Mouse (Mus musculus): Measurements from ENCODE around the gene Cpm. TPM values are rescaled to one million over a fixed set of nuclear protein-coding genes. Genes with fewer than 3 reads are reported as not detected.

Cpm gene
- total and polyA plus RNA-seq, 3 experiments = 0.04 to 0.31 (median 0.17) TPM

DNA sequence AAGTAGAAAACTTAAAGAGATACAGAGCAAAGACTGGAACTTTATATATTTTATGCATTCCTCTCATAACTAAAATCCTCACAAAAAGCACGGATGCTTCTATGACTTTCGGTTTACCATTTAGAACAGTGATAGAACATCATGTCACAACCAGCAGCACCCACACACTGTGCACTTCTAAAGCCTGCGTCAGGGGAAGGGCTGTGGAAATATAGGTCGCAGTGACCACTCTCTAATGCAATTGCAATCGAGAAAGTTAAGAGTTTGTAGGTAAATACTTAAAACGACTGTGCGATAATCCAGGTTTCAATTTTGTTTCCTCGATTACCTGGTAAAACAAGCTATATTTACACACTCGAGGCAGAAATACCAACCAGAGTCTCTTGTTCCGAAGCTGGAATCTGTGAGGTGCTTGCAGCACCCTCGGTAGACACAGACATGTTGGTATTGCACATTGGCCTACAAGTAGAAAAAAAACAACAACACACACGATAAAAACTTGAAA is 80.1 kb downstream of the Cpm start:
- H3K27ac ChIP-seq (ENCODE audit: insufficient read depth, low read depth) = peak overlapping the region; percentile 100

DNA sequence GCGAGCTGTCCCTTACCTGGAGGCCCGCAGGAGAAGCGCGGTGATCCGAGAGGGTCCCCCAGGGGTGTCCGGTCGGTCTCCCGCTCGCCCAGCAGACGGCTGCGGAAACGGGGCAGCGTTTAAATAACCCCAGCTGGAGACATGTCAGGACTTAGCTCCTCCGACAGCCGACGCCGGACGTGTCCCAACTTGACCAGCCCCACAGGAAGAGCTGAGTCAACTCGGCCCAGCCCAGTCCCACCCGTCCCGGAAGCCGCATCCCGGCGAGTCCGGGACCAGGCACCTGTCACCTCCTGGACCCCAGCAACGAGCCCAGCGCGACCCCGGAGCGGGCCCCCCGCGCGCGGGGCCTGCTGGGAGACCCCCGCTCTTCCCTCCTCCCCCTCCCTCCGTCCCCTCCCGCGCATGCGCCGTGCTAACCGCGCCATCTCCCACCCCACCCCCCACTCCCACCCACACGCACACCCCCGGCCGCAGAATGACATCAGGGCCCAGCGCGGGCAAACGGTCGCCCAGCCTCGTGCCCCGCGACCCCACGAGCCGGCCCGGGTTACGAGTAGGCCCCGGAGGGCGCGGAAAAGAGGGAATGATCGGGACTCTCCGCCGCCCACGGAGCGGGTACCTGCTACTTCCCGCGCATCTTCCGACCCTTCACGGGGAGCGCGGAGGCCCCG is 80.8 kb downstream of the Cpm start:
- no peak overlapping the region for H3K4me2 ChIP-seq (ENCODE audit: insufficient read depth, low read depth, poor library complexity, severe bottlenecking)
- peak overlapping the region; percentile 100 for H3K27ac ChIP-seq (ENCODE audit: insufficient read depth, low read depth)
- peak overlapping the region; percentile 84 to 99 (median 90) for H3K4me3 ChIP-seq (replicated peaks in 1 of 3; ENCODE audit: low read depth in 2 of 3, low read length in 2 of 3, poor library complexity in 1 of 3)
- peak; percentile 82 for DNase-seq (ENCODE audit: extremely low read depth)
- H3K79me2 ChIP-seq (replicated peaks; ENCODE audit: control insufficient read depth, extremely low read depth, insufficient read depth, poor library complexity, severe bottlenecking) = peaks cover 45% of the 10 kb centered on the region
- H3K4me1 ChIP-seq (ENCODE audit: control insufficient read depth in 1 of 2, insufficient read depth in 2 of 2) = peaks cover 22 to 47% of the 10 kb centered on the region in 2 experiments
- in situ Hi-C loops (cut with MboI; ENCODE audit: low pct_ligation_motif_present, low pct_unique_long_range_greater_than_20kb, low sequenced_read_pairs) = no loop called here
- H3K36me3 ChIP-seq (replicated peaks in 1 of 2; ENCODE audit: control insufficient read depth in 1 of 2, insufficient read depth in 1 of 2, low read length in 1 of 2) = peaks cover 20 to 33% of the 10 kb centered on the region in 2 experiments
- H3K9ac ChIP-seq (ENCODE audit: insufficient read depth, low read depth) = peak overlapping the region; percentile 100
- no peaks in the 10 kb centered on the region for H3K9me3 ChIP-seq (replicated peaks; ENCODE audit: low read length)
- dilution Hi-C loops (cut with MboI; ENCODE audit: extremely low pct_ligation_motif_present, extremely low pct_unique_long_range_greater_than_20kb, low sequenced_read_pairs) = no loop called here
- H3K27me3 ChIP-seq (replicated peaks) = no peaks in the 10 kb centered on the region
- TF ChIP-seq MAZ (IDR thresholded peaks at IDR 0.05; ENCODE audit: low read depth, low read length) = no peak; the same call in 1 of the 2 replicates
- no peak for TF ChIP-seq E2F4 (IDR thresholded peaks at IDR 0.05; ENCODE audit: insufficient replicate concordance, low read depth, low read length)
- TF ChIP-seq POLR2A (IDR thresholded peaks at IDR 0.05; ENCODE audit: low read depth, low read length) = peak; percentile 95
- TF ChIP-seq USF2 (conservative IDR thresholded peaks at IDR 0.05; ENCODE audit: low read depth, low read length) = no peak
- TF ChIP-seq ZMIZ1 (IDR thresholded peaks at IDR 0.05; ENCODE audit: low read depth, low read length) = peak; percentile 97
- TF ChIP-seq ZC3H11A (IDR thresholded peaks at IDR 0.05; ENCODE audit: low read depth, low read length) = no peak
- no peak; the same call in 1 of the 2 replicates for TF ChIP-seq RCOR1 (conservative IDR thresholded peaks at IDR 0.05; ENCODE audit: low read depth, low read length)
- peak; percentile 49; the same call in 1 of the 2 replicates for TF ChIP-seq POLR2AphosphoS2 (IDR thresholded peaks at IDR 0.05; ENCODE audit: low read depth, low read length)
- peak; percentile 99 for TF ChIP-seq CHD1 (IDR thresholded peaks at IDR 0.05; ENCODE audit: low read depth, low read length)
- TF ChIP-seq MYC (IDR thresholded peaks at IDR 0.05; ENCODE audit: low read depth, low read length) = peak; percentile 55; the same call in 1 of the 2 replicates
- peak; percentile 97 for TF ChIP-seq SIN3A (IDR thresholded peaks at IDR 0.05; ENCODE audit: low read length)
- peak; percentile 60; the same call in 1 of the 2 replicates for TF ChIP-seq JUND (conservative IDR thresholded peaks at IDR 0.05; ENCODE audit: low read depth, low read length)
- peak; percentile 80 for TF ChIP-seq NRF1 (IDR thresholded peaks at IDR 0.05; ENCODE audit: low read depth, low read length)
- 0 out of 2 replicates have a peak, but pooled peaks have one; percentile 33 for TF ChIP-seq MAX (IDR thresholded peaks at IDR 0.05; ENCODE audit: low read length)
- TF ChIP-seq SMC3 (IDR thresholded peaks at IDR 0.05; ENCODE audit: low read depth, low read length) = no peak
- peak; percentile 77 for TF ChIP-seq EP300 (IDR thresholded peaks at IDR 0.05; ENCODE audit: low read length)
- no peak for TF ChIP-seq CTCF (conservative IDR thresholded peaks at IDR 0.05 in 1 of 2, IDR thresholded peaks at IDR 0.05 in 1 of 2; ENCODE audit: low read depth in 2 of 2, low read length in 2 of 2)
- TF ChIP-seq KAT2A (IDR thresholded peaks at IDR 0.05; ENCODE audit: insufficient replicate concordance, low read length) = 0 out of 2 replicates have a peak, but pooled peaks have one; percentile 40
- TF ChIP-seq UBTF (IDR thresholded peaks at IDR 0.05; ENCODE audit: low read depth, low read length) = peak; percentile 82; the same call in 1 of the 2 replicates
- peak; percentile 95 for TF ChIP-seq TCF12 (IDR thresholded peaks at IDR 0.05; ENCODE audit: low read depth, low read length)
- peak; percentile 44; the same call in 1 of the 2 replicates for TF ChIP-seq BHLHE40 (IDR thresholded peaks at IDR 0.05; ENCODE audit: low read depth, low read length)
- TF ChIP-seq ELF1 (IDR thresholded peaks at IDR 0.05; ENCODE audit: low read depth, low read length) = peak; percentile 91
- no peak; the same call in none of the 2 replicates for TF ChIP-seq CHD2 (IDR thresholded peaks at IDR 0.05; ENCODE audit: low read length)
- peak; percentile 90 for TF ChIP-seq NELFE (IDR thresholded peaks at IDR 0.05; ENCODE audit: low read depth, low read length)
- peak; percentile 77; the same call in 1 of the 2 replicates for TF ChIP-seq MAFK (IDR thresholded peaks at IDR 0.05; ENCODE audit: insufficient replicate concordance, low read length)
- TF ChIP-seq ZKSCAN1 (IDR thresholded peaks at IDR 0.05; ENCODE audit: borderline replicate concordance, low read depth, low read length) = no peak
- TF ChIP-seq RAD21 (IDR thresholded peaks at IDR 0.05; ENCODE audit: low read depth, low read length) = no peak; the same call in none of the 2 replicates
- TF ChIP-seq ZNF384 (IDR thresholded peaks at IDR 0.05; ENCODE audit: low read depth, low read length) = peak; percentile 33
- TF ChIP-seq TBP (conservative IDR thresholded peaks at IDR 0.05; ENCODE audit: low read depth, low read length) = peak; percentile 90
- peak; percentile 91 for TF ChIP-seq ETS1 (conservative IDR thresholded peaks at IDR 0.05; ENCODE audit: low read depth, low read length)

More for the DNA sequence above, 80.1 kb downstream of the Cpm start:
- peaks cover 52% of the 10 kb centered on the region for H3K79me2 ChIP-seq (replicated peaks; ENCODE audit: control insufficient read depth, extremely low read depth, insufficient read depth, poor library complexity, severe bottlenecking)
- H3K4me2 ChIP-seq (ENCODE audit: insufficient read depth, low read depth, poor library complexity, severe bottlenecking) = no peak overlapping the region
- no peaks in the 10 kb centered on the region for H3K27me3 ChIP-seq (replicated peaks)
- H3K9ac ChIP-seq (ENCODE audit: insufficient read depth, low read depth) = peak overlapping the region; percentile 100
- H3K4me3 ChIP-seq (replicated peaks in 1 of 3; ENCODE audit: low read depth in 2 of 3, low read length in 2 of 3, poor library complexity in 1 of 3) = peak overlapping the region; percentile 84 to 99 (median 90)
- peak; percentile 16 for DNase-seq (ENCODE audit: extremely low read depth)
- TF ChIP-seq TBP (conservative IDR thresholded peaks at IDR 0.05; ENCODE audit: low read depth, low read length) (0 out of 2 replicates have a peak, but pooled peaks have one; percentile 4), ZNF384 (IDR thresholded peaks at IDR 0.05; ENCODE audit: low read depth, low read length) (no peak; the same call in 1 of the 2 replicates)
- peaks cover 20 to 41% of the 10 kb centered on the region in 2 experiments for H3K4me1 ChIP-seq (ENCODE audit: control insufficient read depth in 1 of 2, insufficient read depth in 2 of 2)
- peaks cover 26 to 39% of the 10 kb centered on the region in 2 experiments for H3K36me3 ChIP-seq (replicated peaks in 1 of 2; ENCODE audit: control insufficient read depth in 1 of 2, insufficient read depth in 1 of 2, low read length in 1 of 2)
- in situ Hi-C loops (cut with MboI; ENCODE audit: low pct_ligation_motif_present, low pct_unique_long_range_greater_than_20kb, low sequenced_read_pairs) = no loop called here
- dilution Hi-C loops (cut with MboI; ENCODE audit: extremely low pct_ligation_motif_present, extremely low pct_unique_long_range_greater_than_20kb, low sequenced_read_pairs) = no loop called here
- no peaks in the 10 kb centered on the region for H3K9me3 ChIP-seq (replicated peaks; ENCODE audit: low read length)
